Mouse (Mus musculus): ENCODE results near the gene Lyrm9. TPM values are rescaled to one million over a fixed set of nuclear protein-coding genes. Genes with fewer than 3 reads are reported as not detected.

Lyrm9 gene
- total RNA-seq (2023): 3.1 TPM

DNA sequence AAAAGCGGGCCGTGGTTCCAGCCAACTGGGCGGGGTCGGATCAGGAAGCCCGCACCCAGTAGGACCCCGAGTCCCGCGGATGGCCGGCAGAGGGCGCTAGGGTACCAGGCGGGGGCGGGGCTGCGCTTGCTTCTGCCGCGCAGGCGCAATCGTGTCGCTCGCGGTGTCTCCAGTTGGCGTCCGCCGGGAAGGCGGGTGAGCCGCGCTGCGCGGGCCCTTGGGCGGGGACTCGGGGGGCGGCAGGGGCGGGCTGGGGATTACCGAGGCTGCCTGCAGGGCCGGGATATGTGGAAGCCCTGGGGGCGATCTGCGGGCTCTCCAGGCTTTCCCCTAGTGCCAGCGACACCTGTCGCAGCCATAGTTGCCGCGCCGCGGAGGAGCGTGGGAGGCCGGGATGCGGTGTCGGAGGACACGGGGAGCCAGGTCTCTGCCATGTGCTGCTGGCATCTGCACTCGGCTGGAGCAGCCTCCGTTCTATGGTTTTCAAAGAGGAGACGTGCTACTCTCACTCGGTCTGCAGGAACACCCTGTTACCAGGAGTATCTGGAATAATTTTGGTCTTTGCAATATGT is at the start of gene Lyrm9:
Lyrm9 (plus strand) TSS at position 143 of the 572 bp plus-strand sequence.

Other genes starting within 250 kb of the Lyrm9 start
- 75.9 TPM for gene Nlk, start 129.2 kb upstream of the Lyrm9 start, total RNA-seq (2023)
- 27.5 TPM for gene Ccnq, start 74.9 kb upstream of the Lyrm9 start, total RNA-seq (2023)
- not detected for gene Nos2, start 94.2 kb downstream of the Lyrm9 start, total RNA-seq (2023)
- gene Lgals9, start 158.4 kb downstream of the Lyrm9 start, total RNA-seq (2023): 118 TPM

Measured in CD8-positive naive resting alpha-beta T cell, adult 57 days (primary cell).